Mouse (Mus musculus): ENCODE measurements around the gene Ppip5k1. TPM values are rescaled to one million over a fixed set of nuclear protein-coding genes. Genes with fewer than 3 reads are reported as not detected.

Ppip5k1 gene
- polyA plus RNA-seq, 1 experiment from 2014 or later, result 11.8 TPM

GRCm38 (mm10) chr2:121323041-121323440, 32.2 kb downstream of the Ppip5k1 start:
- no peak overlapping the region for H3K9ac ChIP-seq (ENCODE audit: low read depth, low read length)
- no peaks in the 10 kb centered on the region for H3K36me3 ChIP-seq (ENCODE audit: control insufficient read depth, insufficient read depth, low read length)
- ATAC-seq (ENCODE audit: low FRiP score), result no peak

GRCm38 (mm10) chr2:121316278-121316677, 38.9 kb downstream of the Ppip5k1 start:
- Histone ChIP-seq H3K4me1 (replicated peaks; ENCODE audit: control insufficient read depth, insufficient read depth, low read length) (no peaks in the 10 kb centered on the region), H3K9ac (ENCODE audit: low read depth, low read length) (no peak overlapping the region), H3K27ac (ENCODE audit: low read depth, low read length) (no peak overlapping the region), H3K4me3 (ENCODE audit: low read depth, low read length) (no peak overlapping the region), H3K36me3 (ENCODE audit: control insufficient read depth, insufficient read depth, low read length) (no peaks in the 10 kb centered on the region), H3K27me3 (ENCODE audit: control insufficient read depth, insufficient read depth, low read length) (no peaks in the 10 kb centered on the region), H3K4me2 (replicated peaks; ENCODE audit: low read depth, low read length) (no peak overlapping the region), H3K9me3 (ENCODE audit: control insufficient read depth, low read length) (no peaks in the 10 kb centered on the region)
- ATAC-seq (ENCODE audit: low FRiP score), result no peak
- WGBS, result 79% methylated on average over 8 of the region's 8 CpGs
- no peak for DNase-seq (ENCODE audit: low spot score)

More at GRCm38 (mm10) chr2:121323041-121323440, 32.2 kb downstream of the Ppip5k1 start:
- H3K9me3 ChIP-seq (ENCODE audit: control insufficient read depth, low read length), result no peaks in the 10 kb centered on the region
- H3K27me3 ChIP-seq (ENCODE audit: control insufficient read depth, insufficient read depth, low read length), result no peaks in the 10 kb centered on the region
- DNase-seq (ENCODE audit: low spot score), result no peak
- no peak overlapping the region for H3K4me2 ChIP-seq (replicated peaks; ENCODE audit: low read depth, low read length)
- H3K27ac ChIP-seq (ENCODE audit: low read depth, low read length), result no peak overlapping the region
- H3K4me3 ChIP-seq (ENCODE audit: low read depth, low read length), result no peak overlapping the region
- WGBS, result 93% methylated on average over 10 of the region's 10 CpGs
- H3K4me1 ChIP-seq (replicated peaks; ENCODE audit: control insufficient read depth, insufficient read depth, low read length), result no peaks in the 10 kb centered on the region

- no peaks in the 10 kb centered on the region for H3K4me1 ChIP-seq (replicated peaks; ENCODE audit: control insufficient read depth, insufficient read depth, low read length)
- ATAC-seq (ENCODE audit: low FRiP score), result no peak
- no peak overlapping the region for H3K4me3 ChIP-seq (ENCODE audit: low read depth, low read length)
- no peaks in the 10 kb centered on the region for H3K9me3 ChIP-seq (ENCODE audit: control insufficient read depth, low read length)
- peak; percentile 12 for DNase-seq (ENCODE audit: low spot score)
- H3K27ac ChIP-seq (ENCODE audit: low read depth, low read length), result no peak overlapping the region
- no peak overlapping the region for H3K9ac ChIP-seq (ENCODE audit: low read depth, low read length)
- no peaks in the 10 kb centered on the region for H3K27me3 ChIP-seq (ENCODE audit: control insufficient read depth, insufficient read depth, low read length)
- H3K36me3 ChIP-seq (ENCODE audit: control insufficient read depth, insufficient read depth, low read length), result peaks cover 2% of the 10 kb centered on the region; the same call in 1 of the 2 replicates
- 26% methylated on average over 5 of the region's 5 CpGs for WGBS
- H3K4me2 ChIP-seq (replicated peaks; ENCODE audit: low read depth, low read length), result no peak overlapping the region
Measured at GRCm38 (mm10) chr2:121308997-121309416, 46.2 kb downstream of the Ppip5k1 start.

- WGBS, result 90% methylated on average over 10 of the region's 10 CpGs
- H3K27ac ChIP-seq (ENCODE audit: low read depth, low read length), result no peak overlapping the region
- DNase-seq (ENCODE audit: low spot score) (no peak), ATAC-seq (ENCODE audit: low FRiP score) (no peak)
- H3K9ac ChIP-seq (ENCODE audit: low read depth, low read length), result no peak overlapping the region
- H3K4me3 ChIP-seq (ENCODE audit: low read depth, low read length), result no peak overlapping the region
- peaks cover 6% of the 10 kb centered on the region for H3K36me3 ChIP-seq (ENCODE audit: control insufficient read depth, insufficient read depth, low read length)
- H3K4me2 ChIP-seq (replicated peaks; ENCODE audit: low read depth, low read length), result no peak overlapping the region
- peaks cover 11% of the 10 kb centered on the region for H3K4me1 ChIP-seq (replicated peaks; ENCODE audit: control insufficient read depth, insufficient read depth, low read length)
- H3K27me3 ChIP-seq (ENCODE audit: control insufficient read depth, insufficient read depth, low read length), result no peaks in the 10 kb centered on the region
- H3K9me3 ChIP-seq (ENCODE audit: control insufficient read depth, low read length), result no peaks in the 10 kb centered on the region
Measured at GRCm38 (mm10) chr2:121300036-121300435, 55.2 kb downstream of the Ppip5k1 start.

- Histone ChIP-seq H3K27ac (ENCODE audit: low read depth, low read length) (no peak overlapping the region), H3K4me3 (ENCODE audit: low read depth, low read length) (no peak overlapping the region), H3K4me2 (replicated peaks; ENCODE audit: low read depth, low read length) (no peak overlapping the region), H3K9me3 (ENCODE audit: control insufficient read depth, low read length) (no peaks in the 10 kb centered on the region), H3K36me3 (ENCODE audit: control insufficient read depth, insufficient read depth, low read length) (peaks cover 6% of the 10 kb centered on the region), H3K27me3 (ENCODE audit: control insufficient read depth, insufficient read depth, low read length) (no peaks in the 10 kb centered on the region), H3K9ac (ENCODE audit: low read depth, low read length) (no peak overlapping the region), H3K4me1 (replicated peaks; ENCODE audit: control insufficient read depth, insufficient read depth, low read length) (peaks cover 15% of the 10 kb centered on the region)
- no peak for ATAC-seq (ENCODE audit: low FRiP score)
- WGBS, result 88% methylated on average over 17 of the region's 17 CpGs
- no peak for DNase-seq (ENCODE audit: low spot score)
Measured at GRCm38 (mm10) chr2:121299471-121299870, 55.7 kb downstream of the Ppip5k1 start.

GRCm38 (mm10) chr2:121298131-121298530, 57.1 kb downstream of the Ppip5k1 start:
- H3K27me3 ChIP-seq (ENCODE audit: control insufficient read depth, insufficient read depth, low read length), result no peaks in the 10 kb centered on the region
- no peak overlapping the region for H3K27ac ChIP-seq (ENCODE audit: low read depth, low read length)
- peaks cover 20% of the 10 kb centered on the region for H3K4me1 ChIP-seq (replicated peaks; ENCODE audit: control insufficient read depth, insufficient read depth, low read length)
- 0 out of 2 replicates have a peak overlapping the region, but pooled peaks have one; percentile 10 for H3K4me3 ChIP-seq (ENCODE audit: low read depth, low read length)
- WGBS, result 7% methylated on average over 8 of the region's 8 CpGs
- H3K9me3 ChIP-seq (ENCODE audit: control insufficient read depth, low read length), result no peaks in the 10 kb centered on the region
- H3K9ac ChIP-seq (ENCODE audit: low read depth, low read length), result no peak overlapping the region
- peak; percentile 50 for DNase-seq (ENCODE audit: low spot score)
- ATAC-seq (ENCODE audit: low FRiP score), result no peak
- H3K4me2 ChIP-seq (replicated peaks; ENCODE audit: low read depth, low read length), result peak overlapping the region; percentile 68; the same call in 1 of the 2 replicates
- peaks cover 6% of the 10 kb centered on the region; the same call in 1 of the 2 replicates for H3K36me3 ChIP-seq (ENCODE audit: control insufficient read depth, insufficient read depth, low read length)

GRCm38 (mm10) chr2:121297701-121298100, 57.5 kb downstream of the Ppip5k1 start:
- H3K27me3 ChIP-seq (ENCODE audit: control insufficient read depth, insufficient read depth, low read length), result no peaks in the 10 kb centered on the region
- peaks cover 20% of the 10 kb centered on the region for H3K4me1 ChIP-seq (replicated peaks; ENCODE audit: control insufficient read depth, insufficient read depth, low read length)
- H3K36me3 ChIP-seq (ENCODE audit: control insufficient read depth, insufficient read depth, low read length), result peaks cover 6% of the 10 kb centered on the region; the same call in 1 of the 2 replicates
- no peak for ATAC-seq (ENCODE audit: low FRiP score)
- 0 out of 2 replicates have a peak overlapping the region, but pooled peaks have one; percentile 10 for H3K4me3 ChIP-seq (ENCODE audit: low read depth, low read length)
- H3K4me2 ChIP-seq (replicated peaks; ENCODE audit: low read depth, low read length), result peak overlapping the region; percentile 68
- peak; percentile 34 for DNase-seq (ENCODE audit: low spot score)
- no peaks in the 10 kb centered on the region for H3K9me3 ChIP-seq (ENCODE audit: control insufficient read depth, low read length)
- no peak overlapping the region for H3K27ac ChIP-seq (ENCODE audit: low read depth, low read length)
- no peak overlapping the region for H3K9ac ChIP-seq (ENCODE audit: low read depth, low read length)
- WGBS, result 9% methylated on average over 9 of the region's 9 CpGs

GRCm38 (mm10) chr2:121296754-121297231, 58.4 kb downstream of the Ppip5k1 start:
- Histone ChIP-seq H3K9me3 (ENCODE audit: control insufficient read depth, low read length) (no peaks in the 10 kb centered on the region), H3K27me3 (ENCODE audit: control insufficient read depth, insufficient read depth, low read length) (no peaks in the 10 kb centered on the region), H3K9ac (ENCODE audit: low read depth, low read length) (peak overlapping the region; percentile 44), H3K27ac (ENCODE audit: low read depth, low read length) (peak overlapping the region; percentile 86), H3K4me3 (ENCODE audit: low read depth, low read length) (peak overlapping the region; percentile 35), H3K36me3 (ENCODE audit: control insufficient read depth, insufficient read depth, low read length) (peaks cover 3% of the 10 kb centered on the region; the same call in 1 of the 2 replicates), H3K4me1 (replicated peaks; ENCODE audit: control insufficient read depth, insufficient read depth, low read length) (peaks cover 20% of the 10 kb centered on the region), H3K4me2 (replicated peaks; ENCODE audit: low read depth, low read length) (peak overlapping the region; percentile 68)
- ATAC-seq (ENCODE audit: low FRiP score), result no peak
- DNase-seq (ENCODE audit: low spot score), result peak; percentile 42
- 6% methylated on average over 6 of the region's 6 CpGs for WGBS
